Mouse (Mus musculus): Measurements from ENCODE around the gene Btg3. TPM values are rescaled to one million over a fixed set of nuclear protein-coding genes. Genes with fewer than 3 reads are reported as not detected.

Gene Btg3
- total and polyA plus RNA-seq, 3 experiments, result 21.6 to 72.2 (median 43.9) TPM

GRCm38 (mm10) chr16:78313135-78313887 is 63.7 kb downstream of the Btg3 start:
- H3K27ac ChIP-seq (ENCODE audit: insufficient read depth, low read depth), result no peak overlapping the region
- no peaks in the 10 kb centered on the region for H3K27me3 ChIP-seq (replicated peaks)
- H3K4me2 ChIP-seq (ENCODE audit: insufficient read depth, low read depth, poor library complexity, severe bottlenecking), result no peak overlapping the region
- H3K4me1 ChIP-seq (ENCODE audit: control insufficient read depth in 1 of 2, insufficient read depth in 2 of 2), result no peaks in the 10 kb centered on the region
- in situ Hi-C loops (cut with MboI; ENCODE audit: low pct_ligation_motif_present, low pct_unique_long_range_greater_than_20kb, low sequenced_read_pairs), result no loop called here
- H3K79me2 ChIP-seq (replicated peaks; ENCODE audit: control insufficient read depth, extremely low read depth, insufficient read depth, poor library complexity, severe bottlenecking), result no peaks in the 10 kb centered on the region
- no peak overlapping the region for H3K9ac ChIP-seq (ENCODE audit: insufficient read depth, low read depth)
- TF ChIP-seq SIN3A (IDR thresholded peaks at IDR 0.05; ENCODE audit: low read length), result no peak
- no peak for TF ChIP-seq ELF1 (IDR thresholded peaks at IDR 0.05; ENCODE audit: low read depth, low read length)
- TF ChIP-seq CTCF (conservative IDR thresholded peaks at IDR 0.05 in 1 of 2, IDR thresholded peaks at IDR 0.05 in 1 of 2; ENCODE audit: low read depth in 2 of 2, low read length in 2 of 2), result no peak
- TF ChIP-seq CHD1 (IDR thresholded peaks at IDR 0.05; ENCODE audit: low read depth, low read length), result no peak
- TF ChIP-seq E2F4 (IDR thresholded peaks at IDR 0.05; ENCODE audit: insufficient replicate concordance, low read depth, low read length), result no peak
- TF ChIP-seq RCOR1 (conservative IDR thresholded peaks at IDR 0.05; ENCODE audit: low read depth, low read length), result no peak
- TF ChIP-seq NRF1 (IDR thresholded peaks at IDR 0.05; ENCODE audit: low read depth, low read length), result no peak
- TF ChIP-seq NELFE (IDR thresholded peaks at IDR 0.05; ENCODE audit: low read depth, low read length), result no peak
- TF ChIP-seq ZC3H11A (IDR thresholded peaks at IDR 0.05; ENCODE audit: low read depth, low read length), result no peak
- TF ChIP-seq ZMIZ1 (IDR thresholded peaks at IDR 0.05; ENCODE audit: low read depth, low read length), result no peak
- TF ChIP-seq MEF2A (IDR thresholded peaks at IDR 0.05; ENCODE audit: borderline replicate concordance, low read depth, low read length), result no peak
- no peak for TF ChIP-seq MAX (IDR thresholded peaks at IDR 0.05; ENCODE audit: low read length)
- no peak for TF ChIP-seq ZNF384 (IDR thresholded peaks at IDR 0.05; ENCODE audit: low read depth, low read length)
- TF ChIP-seq CHD2 (IDR thresholded peaks at IDR 0.05; ENCODE audit: low read length), result no peak
- no peak for TF ChIP-seq JUN (IDR thresholded peaks at IDR 0.05; ENCODE audit: insufficient read depth, low read depth, low read length)
- TF ChIP-seq SMC3 (IDR thresholded peaks at IDR 0.05; ENCODE audit: low read depth, low read length), result no peak
- TF ChIP-seq USF1 (IDR thresholded peaks at IDR 0.05; ENCODE audit: low read depth, low read length), result no peak
- no peak for TF ChIP-seq TBP (conservative IDR thresholded peaks at IDR 0.05; ENCODE audit: low read depth, low read length)
- H3K9me3 ChIP-seq (replicated peaks; ENCODE audit: low read length), result no peaks in the 10 kb centered on the region
- dilution Hi-C loops (cut with MboI; ENCODE audit: extremely low pct_ligation_motif_present, extremely low pct_unique_long_range_greater_than_20kb, low sequenced_read_pairs), result no loop called here
- no peaks in the 10 kb centered on the region for H3K36me3 ChIP-seq (replicated peaks in 1 of 2; ENCODE audit: control insufficient read depth in 1 of 2, insufficient read depth in 1 of 2, low read length in 1 of 2)
- DNase-seq (ENCODE audit: extremely low read depth), result no peak
- no peak overlapping the region for H3K4me3 ChIP-seq (replicated peaks in 1 of 3; ENCODE audit: low read depth in 2 of 3, low read length in 2 of 3, poor library complexity in 1 of 3)

GRCm38 (mm10) chr16:78309258-78309657 is 67.7 kb downstream of the Btg3 start:
- Histone ChIP-seq H3K9ac (ENCODE audit: insufficient read depth, low read depth) (no peak overlapping the region), H3K27ac (ENCODE audit: insufficient read depth, low read depth) (no peak overlapping the region), H3K4me3 (replicated peaks in 1 of 3; ENCODE audit: low read depth in 2 of 3, low read length in 2 of 3, poor library complexity in 1 of 3) (no peak overlapping the region), H3K4me1 (ENCODE audit: control insufficient read depth in 1 of 2, insufficient read depth in 2 of 2) (no peaks in the 10 kb centered on the region), H3K79me2 (replicated peaks; ENCODE audit: control insufficient read depth, extremely low read depth, insufficient read depth, poor library complexity, severe bottlenecking) (no peaks in the 10 kb centered on the region), H3K4me2 (ENCODE audit: insufficient read depth, low read depth, poor library complexity, severe bottlenecking) (no peak overlapping the region), H3K36me3 (replicated peaks in 1 of 2; ENCODE audit: control insufficient read depth in 1 of 2, insufficient read depth in 1 of 2, low read length in 1 of 2) (no peaks in the 10 kb centered on the region), H3K9me3 (replicated peaks; ENCODE audit: low read length) (no peaks in the 10 kb centered on the region), H3K27me3 (replicated peaks) (no peaks in the 10 kb centered on the region)
- in situ Hi-C loops (cut with MboI; ENCODE audit: low pct_ligation_motif_present, low pct_unique_long_range_greater_than_20kb, low sequenced_read_pairs), result no loop called here
- no peak for DNase-seq (ENCODE audit: extremely low read depth)
- TF ChIP-seq NELFE (IDR thresholded peaks at IDR 0.05; ENCODE audit: low read depth, low read length) (no peak), CTCF (conservative IDR thresholded peaks at IDR 0.05 in 1 of 2, IDR thresholded peaks at IDR 0.05 in 1 of 2; ENCODE audit: low read depth in 2 of 2, low read length in 2 of 2) (no peak), UBTF (IDR thresholded peaks at IDR 0.05; ENCODE audit: low read depth, low read length) (no peak), ZC3H11A (IDR thresholded peaks at IDR 0.05; ENCODE audit: low read depth, low read length) (no peak), ZMIZ1 (IDR thresholded peaks at IDR 0.05; ENCODE audit: low read depth, low read length) (no peak), USF2 (conservative IDR thresholded peaks at IDR 0.05; ENCODE audit: low read depth, low read length) (no peak), TBP (conservative IDR thresholded peaks at IDR 0.05; ENCODE audit: low read depth, low read length) (no peak), POLR2A (IDR thresholded peaks at IDR 0.05; ENCODE audit: low read depth, low read length) (no peak), E2F4 (IDR thresholded peaks at IDR 0.05; ENCODE audit: insufficient replicate concordance, low read depth, low read length) (no peak), JUND (conservative IDR thresholded peaks at IDR 0.05; ENCODE audit: low read depth, low read length) (no peak), MAFK (IDR thresholded peaks at IDR 0.05; ENCODE audit: insufficient replicate concordance, low read length) (no peak), MAX (IDR thresholded peaks at IDR 0.05; ENCODE audit: low read length) (no peak), GABPA (IDR thresholded peaks at IDR 0.05; ENCODE audit: insufficient replicate concordance, low read depth, low read length) (no peak), USF1 (IDR thresholded peaks at IDR 0.05; ENCODE audit: low read depth, low read length) (no peak), MAZ (IDR thresholded peaks at IDR 0.05; ENCODE audit: low read depth, low read length) (no peak), ZKSCAN1 (IDR thresholded peaks at IDR 0.05; ENCODE audit: borderline replicate concordance, low read depth, low read length) (no peak), IRF4 (IDR thresholded peaks at IDR 0.05; ENCODE audit: low read depth, low read length) (no peak)
- dilution Hi-C loops (cut with MboI; ENCODE audit: extremely low pct_ligation_motif_present, extremely low pct_unique_long_range_greater_than_20kb, low sequenced_read_pairs), result no loop called here
